Mouse (Mus musculus): ENCODE measurements around the gene Gan.

The Gan gene

GRCm38 (mm10) chr8:117158135-117158761, at the start of gene Gan:
TSS of gene Gan (plus strand) at chr8:117158135.
- in situ Hi-C loops (cut with MboI; ENCODE audit: low pct_unique_long_range_greater_than_20kb in 1 of 2, low sequenced_read_pairs in 2 of 2, unreplicated experiment in 1 of 2): no loop called here

GRCm38 (mm10) chr8:117109018-117109711, 48.8 kb upstream of the Gan start:
- in situ Hi-C loops (cut with MboI; ENCODE audit: low pct_unique_long_range_greater_than_20kb in 1 of 2, low sequenced_read_pairs in 2 of 2, unreplicated experiment in 1 of 2): loop anchor here in 1 of 2 experiments (10.0 kb wide), 1 partner anchor 366 kb away; no protein-coding TSS in a partner anchor

- in situ Hi-C loops (cut with MboI; ENCODE audit: low pct_unique_long_range_greater_than_20kb in 1 of 2, low sequenced_read_pairs in 2 of 2, unreplicated experiment in 1 of 2): loop anchor here in 1 of 2 experiments (10.0 kb wide), 1 partner anchor 365 kb away; no protein-coding TSS in a partner anchor
Observed at GRCm38 (mm10) chr8:117109801-117110390, 48.0 kb upstream of the Gan start.

- in situ Hi-C loops (cut with MboI; ENCODE audit: low pct_unique_long_range_greater_than_20kb in 1 of 2, low sequenced_read_pairs in 2 of 2, unreplicated experiment in 1 of 2): no loop called here
Observed at GRCm38 (mm10) chr8:117111641-117112040, 46.3 kb upstream of the Gan start.

DNA sequence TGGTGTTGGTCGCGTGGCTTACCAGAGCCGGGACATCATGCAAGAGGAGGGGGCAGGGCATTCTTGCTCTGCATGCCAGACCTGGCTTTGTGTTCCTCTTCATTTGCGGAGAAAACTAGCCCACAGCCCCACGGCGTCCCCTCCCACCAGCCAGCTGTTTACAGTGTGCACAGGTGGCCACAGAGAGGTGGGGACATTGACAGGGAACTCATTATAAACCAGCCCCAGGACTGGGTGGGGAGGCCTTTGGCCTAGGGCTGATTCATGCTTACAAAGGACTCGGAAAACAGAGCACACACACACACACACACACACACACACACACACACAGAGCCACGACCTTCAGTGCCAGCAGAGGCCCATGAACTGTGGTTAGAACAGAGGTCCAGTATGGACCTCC, 45.7 kb upstream of the Gan start:
- in situ Hi-C loops (cut with MboI; ENCODE audit: low pct_unique_long_range_greater_than_20kb in 1 of 2, low sequenced_read_pairs in 2 of 2, unreplicated experiment in 1 of 2): no loop called here

- in situ Hi-C loops (cut with MboI; ENCODE audit: low pct_unique_long_range_greater_than_20kb in 1 of 2, low sequenced_read_pairs in 2 of 2, unreplicated experiment in 1 of 2): no loop called here
Observed at GRCm38 (mm10) chr8:117115094-117115493, 42.8 kb upstream of the Gan start.

- in situ Hi-C loops (cut with MboI; ENCODE audit: low pct_unique_long_range_greater_than_20kb in 1 of 2, low sequenced_read_pairs in 2 of 2, unreplicated experiment in 1 of 2): no loop called here
Observed at GRCm38 (mm10) chr8:117115676-117116446, 42.1 kb upstream of the Gan start.

GRCm38 (mm10) chr8:117116534-117116933, 41.4 kb upstream of the Gan start:
- in situ Hi-C loops (cut with MboI; ENCODE audit: low pct_unique_long_range_greater_than_20kb in 1 of 2, low sequenced_read_pairs in 2 of 2, unreplicated experiment in 1 of 2): no loop called here

GRCm38 (mm10) chr8:117118409-117118808, 39.5 kb upstream of the Gan start:
- in situ Hi-C loops (cut with MboI; ENCODE audit: low pct_unique_long_range_greater_than_20kb in 1 of 2, low sequenced_read_pairs in 2 of 2, unreplicated experiment in 1 of 2): no loop called here

GRCm38 (mm10) chr8:117121277-117121676, 36.7 kb upstream of the Gan start:
- in situ Hi-C loops (cut with MboI; ENCODE audit: low pct_unique_long_range_greater_than_20kb in 1 of 2, low sequenced_read_pairs in 2 of 2, unreplicated experiment in 1 of 2): no loop called here

DNA sequence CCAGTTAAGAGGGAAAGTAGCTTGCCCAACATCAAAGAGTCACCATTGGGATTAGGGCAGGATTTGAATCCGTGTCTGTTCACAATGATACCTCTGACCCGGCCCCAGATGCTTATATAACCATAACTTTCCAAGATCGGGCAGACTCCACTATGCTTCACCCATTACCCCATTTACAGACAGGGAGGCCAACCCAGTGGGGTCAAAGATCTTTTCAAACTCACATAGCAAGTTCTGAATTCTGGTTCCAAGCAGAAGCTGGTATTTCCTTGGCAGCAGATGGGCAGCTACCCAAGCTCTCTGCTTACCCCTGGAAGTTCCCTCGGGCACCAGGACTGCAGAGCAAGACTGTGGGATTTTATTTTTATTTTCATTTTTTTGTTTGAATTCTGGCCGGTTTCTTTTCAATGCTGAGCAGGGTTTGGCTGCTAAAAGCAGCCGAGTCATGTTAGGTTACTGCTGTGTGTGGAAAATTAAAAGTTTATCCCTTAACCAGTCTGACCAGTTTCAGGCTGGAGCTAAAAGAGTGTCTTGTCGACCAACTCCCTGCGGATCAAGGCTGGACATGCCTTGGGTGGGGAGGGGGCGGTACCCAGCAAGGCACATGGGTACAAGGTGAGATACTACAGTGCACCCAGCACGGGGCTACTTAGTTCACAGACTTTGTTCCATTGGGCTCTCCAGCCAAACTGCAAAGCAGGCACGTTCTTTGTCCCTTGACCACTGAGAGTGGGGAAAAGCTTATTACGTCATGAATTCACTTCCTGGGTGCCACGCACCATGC, 33.9 kb upstream of the Gan start:
- in situ Hi-C loops (cut with MboI; ENCODE audit: low pct_unique_long_range_greater_than_20kb in 1 of 2, low sequenced_read_pairs in 2 of 2, unreplicated experiment in 1 of 2): no loop called here

DNA sequence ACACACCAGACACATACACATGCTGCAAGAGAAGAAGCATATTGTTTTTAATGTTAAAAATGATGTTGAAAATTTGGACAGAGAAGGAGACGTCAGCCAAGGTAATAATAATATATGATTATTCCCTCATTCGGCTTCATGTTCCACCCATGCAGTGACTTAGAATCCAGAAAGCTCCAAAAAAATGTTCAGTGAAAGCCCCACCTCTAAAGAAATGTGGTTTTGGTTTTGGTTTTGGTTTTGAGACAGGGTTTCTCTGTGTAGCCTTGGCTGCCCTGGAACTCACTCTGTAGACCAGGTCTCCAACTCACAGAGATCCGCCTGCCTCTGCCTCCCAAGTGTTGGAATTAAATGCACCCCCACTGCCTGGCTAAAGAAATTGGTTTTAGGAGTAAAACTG, 32.1 kb upstream of the Gan start:
- in situ Hi-C loops (cut with MboI; ENCODE audit: low pct_unique_long_range_greater_than_20kb in 1 of 2, low sequenced_read_pairs in 2 of 2, unreplicated experiment in 1 of 2): no loop called here

DNA sequence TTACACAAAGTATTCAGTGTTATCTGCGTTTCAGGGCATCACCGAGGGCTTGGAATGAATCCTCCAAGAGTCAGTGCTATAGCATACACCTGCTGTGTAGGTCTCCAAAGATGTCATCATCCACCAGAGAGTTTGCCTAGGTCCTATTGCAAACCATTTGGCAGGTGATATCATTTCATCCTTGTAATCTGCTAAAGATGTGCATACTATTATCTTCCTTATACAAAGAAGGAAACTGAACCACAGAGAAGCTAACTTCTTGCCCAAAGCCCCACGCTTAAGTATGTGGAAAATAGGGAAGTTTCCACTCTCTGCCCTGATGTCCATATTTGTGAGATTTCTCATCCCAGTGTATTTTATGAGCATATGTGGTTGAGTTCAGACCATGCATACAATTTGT, 31.5 kb upstream of the Gan start:
- in situ Hi-C loops (cut with MboI; ENCODE audit: low pct_unique_long_range_greater_than_20kb in 1 of 2, low sequenced_read_pairs in 2 of 2, unreplicated experiment in 1 of 2): no loop called here

- in situ Hi-C loops (cut with MboI; ENCODE audit: low pct_unique_long_range_greater_than_20kb in 1 of 2, low sequenced_read_pairs in 2 of 2, unreplicated experiment in 1 of 2): no loop called here
Observed at GRCm38 (mm10) chr8:117127063-117127462, 30.9 kb upstream of the Gan start.

DNA sequence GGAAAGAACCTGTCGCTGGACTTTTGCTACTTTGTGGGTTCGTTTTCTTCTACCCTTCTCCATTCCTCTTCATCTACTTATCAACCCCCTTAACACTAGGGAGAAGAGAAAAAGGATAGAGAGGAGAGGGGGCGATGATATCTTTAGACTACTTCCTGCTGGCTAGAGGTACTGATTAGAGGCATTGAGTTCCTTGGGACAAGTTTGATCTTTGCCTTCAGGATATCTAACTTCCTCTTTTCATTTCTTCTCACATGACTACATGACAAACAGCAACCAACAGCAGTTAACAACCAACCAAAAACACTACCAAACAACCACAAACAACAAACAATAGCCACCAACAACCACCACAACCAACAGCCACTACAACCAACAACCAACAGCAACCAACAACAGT, 24.2 kb upstream of the Gan start:
- in situ Hi-C loops (cut with MboI; ENCODE audit: low pct_unique_long_range_greater_than_20kb in 1 of 2, low sequenced_read_pairs in 2 of 2, unreplicated experiment in 1 of 2): no loop called here

DNA sequence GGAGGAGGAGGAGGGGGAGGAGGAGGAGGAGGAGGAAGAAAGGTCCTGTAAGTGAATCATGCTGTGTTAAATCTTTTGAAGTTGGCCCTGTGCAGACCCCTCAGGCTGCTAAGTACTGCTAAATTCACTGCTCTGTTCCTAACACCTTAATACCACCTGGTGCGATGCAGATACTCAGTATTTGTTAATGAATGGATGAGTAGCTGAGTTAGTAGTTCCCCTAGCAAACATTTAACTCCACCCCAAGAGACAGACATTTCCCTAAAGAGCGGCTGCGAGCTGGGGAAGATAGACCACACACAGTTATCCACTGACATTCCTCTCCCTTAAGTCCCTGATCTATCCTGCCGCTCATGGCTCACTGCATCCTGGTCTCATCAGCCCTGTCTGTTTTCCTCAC, 21.6 kb upstream of the Gan start:
- in situ Hi-C loops (cut with MboI; ENCODE audit: low pct_unique_long_range_greater_than_20kb in 1 of 2, low sequenced_read_pairs in 2 of 2, unreplicated experiment in 1 of 2): no loop called here

DNA sequence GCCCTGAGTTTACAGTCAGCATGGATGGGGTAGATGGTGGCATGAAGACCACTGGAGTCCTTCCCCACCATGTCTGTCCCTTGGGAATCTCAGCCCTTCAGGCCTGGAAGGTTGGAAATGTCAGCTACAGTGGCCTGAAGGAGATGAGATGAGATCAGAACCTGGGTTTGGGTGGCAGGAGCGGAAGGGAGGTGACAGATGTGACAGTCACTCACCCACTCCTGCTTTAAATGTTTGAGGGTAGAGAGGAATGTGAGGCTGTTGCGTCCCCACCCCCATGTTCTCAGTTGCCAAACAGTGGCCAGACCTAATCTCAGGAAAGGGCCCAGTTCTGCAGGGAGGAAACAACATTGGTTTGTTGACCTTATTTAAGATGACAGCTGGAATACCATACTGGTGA, 21.2 kb upstream of the Gan start:
- in situ Hi-C loops (cut with MboI; ENCODE audit: low pct_unique_long_range_greater_than_20kb in 1 of 2, low sequenced_read_pairs in 2 of 2, unreplicated experiment in 1 of 2): no loop called here

GRCm38 (mm10) chr8:117137357-117137756, 20.6 kb upstream of the Gan start:
- in situ Hi-C loops (cut with MboI; ENCODE audit: low pct_unique_long_range_greater_than_20kb in 1 of 2, low sequenced_read_pairs in 2 of 2, unreplicated experiment in 1 of 2): no loop called here
